Mouse (Mus musculus) left cerebral cortex, postnatal 10 days (tissue): ENCODE data around the gene Tsku. TPM values are rescaled to one million over a fixed set of nuclear protein-coding genes. Genes with fewer than 3 reads are reported as not detected.

Experiments
- DNase-seq, 2 experiments: peaks; one replicate each; pipeline ENCODE4 v3.0.0; 2021 to 2022; ENCODE audit warnings: low spot score in 2 of 2, mixed read lengths in 1 of 2; ENCODE audit errors: extremely low spot score in 1 of 2
- intact Hi-C: fragments of 180-260 bp; cut with DNase I; formaldehyde crosslinking; loops from one replicate; pipeline ENCODE4 v1.15.1; 2025
- total RNA-seq, 2 experiments: library from RNA; stranded (reverse); gene quantifications; 2 replicates each; pipeline ENCODE4 v1.2.3; 2021

The Tsku gene
- total RNA-seq = 1 to 10 TPM; 4.2 to 5.5 TPM

DNA sequence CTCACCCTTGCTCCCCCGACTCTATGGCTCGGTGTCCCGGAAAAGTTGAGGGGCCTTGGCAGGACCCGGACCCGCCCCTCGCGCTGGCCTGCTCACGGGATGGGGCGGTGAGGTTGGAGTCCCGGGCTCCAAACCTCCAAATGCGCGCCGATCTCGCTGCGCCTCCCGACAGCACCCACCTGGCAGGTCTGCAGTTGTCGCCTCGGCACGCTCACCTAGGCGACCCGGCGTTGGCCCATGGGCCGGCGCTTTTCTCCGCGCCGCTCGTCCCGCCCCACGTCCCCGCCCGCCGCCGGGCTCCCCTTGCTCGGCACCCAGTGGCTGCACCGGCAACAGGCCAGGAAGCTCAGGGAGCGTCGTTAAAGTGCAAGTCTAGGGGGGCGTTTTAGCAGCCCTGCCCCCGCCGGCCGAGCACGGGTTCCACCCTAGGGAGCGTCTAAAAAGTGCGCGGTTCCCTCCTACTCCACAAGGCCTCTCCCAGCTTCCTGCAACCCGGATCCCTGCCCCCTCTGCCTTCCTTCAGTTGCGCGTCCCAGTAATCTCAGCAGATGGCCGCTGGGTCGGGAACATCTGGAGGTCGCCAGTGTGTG is at the start of gene Tsku:
TSS of gene Tsku (minus strand) at position 266 of the 590 bp plus-strand sequence.
- DNase-seq = peak; percentile 70 to 95
- intact Hi-C loops = no loop called here

DNA sequence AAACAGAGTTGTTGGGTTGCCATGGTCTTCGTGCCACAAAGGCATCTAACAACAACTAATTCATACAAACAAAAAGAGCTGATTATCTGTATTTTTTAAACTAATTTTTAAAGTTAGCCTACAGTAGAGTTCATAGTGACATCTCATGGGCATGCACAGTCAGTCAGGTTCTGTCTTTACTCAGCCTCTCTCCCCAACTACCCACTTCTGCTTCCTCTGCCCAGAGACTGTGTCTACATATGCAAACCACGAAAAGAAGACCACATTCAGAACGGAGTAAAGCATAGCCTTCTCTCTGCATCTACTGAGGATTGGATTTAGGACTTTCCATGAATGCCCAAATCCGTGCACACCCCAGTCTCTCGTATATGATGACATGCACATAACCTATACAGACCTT is 46.5 kb upstream of the Tsku start:
- DNase-seq = no peak
- intact Hi-C loops = no loop called here

DNA sequence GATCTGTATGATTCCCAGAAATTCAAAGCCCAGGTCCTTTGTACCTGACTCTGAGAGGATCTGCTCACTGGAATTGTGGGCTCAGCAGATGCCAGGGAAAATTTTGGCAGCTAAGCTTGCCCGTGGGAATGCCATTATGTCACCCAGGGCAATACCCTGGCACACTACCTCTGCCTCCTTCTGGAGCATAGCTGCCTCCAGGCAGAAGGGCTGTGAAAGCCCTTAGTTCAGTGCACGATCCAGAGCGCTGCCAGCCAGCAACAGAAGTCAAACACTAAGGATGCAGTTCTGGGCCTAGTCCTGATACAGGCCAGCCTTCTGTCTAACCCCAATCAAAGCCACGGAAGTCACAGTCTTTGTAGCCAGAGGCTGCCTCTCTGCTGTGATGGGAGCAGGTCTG is 42.9 kb upstream of the Tsku start:
- intact Hi-C loops = no loop called here
- no peak for DNase-seq

DNA sequence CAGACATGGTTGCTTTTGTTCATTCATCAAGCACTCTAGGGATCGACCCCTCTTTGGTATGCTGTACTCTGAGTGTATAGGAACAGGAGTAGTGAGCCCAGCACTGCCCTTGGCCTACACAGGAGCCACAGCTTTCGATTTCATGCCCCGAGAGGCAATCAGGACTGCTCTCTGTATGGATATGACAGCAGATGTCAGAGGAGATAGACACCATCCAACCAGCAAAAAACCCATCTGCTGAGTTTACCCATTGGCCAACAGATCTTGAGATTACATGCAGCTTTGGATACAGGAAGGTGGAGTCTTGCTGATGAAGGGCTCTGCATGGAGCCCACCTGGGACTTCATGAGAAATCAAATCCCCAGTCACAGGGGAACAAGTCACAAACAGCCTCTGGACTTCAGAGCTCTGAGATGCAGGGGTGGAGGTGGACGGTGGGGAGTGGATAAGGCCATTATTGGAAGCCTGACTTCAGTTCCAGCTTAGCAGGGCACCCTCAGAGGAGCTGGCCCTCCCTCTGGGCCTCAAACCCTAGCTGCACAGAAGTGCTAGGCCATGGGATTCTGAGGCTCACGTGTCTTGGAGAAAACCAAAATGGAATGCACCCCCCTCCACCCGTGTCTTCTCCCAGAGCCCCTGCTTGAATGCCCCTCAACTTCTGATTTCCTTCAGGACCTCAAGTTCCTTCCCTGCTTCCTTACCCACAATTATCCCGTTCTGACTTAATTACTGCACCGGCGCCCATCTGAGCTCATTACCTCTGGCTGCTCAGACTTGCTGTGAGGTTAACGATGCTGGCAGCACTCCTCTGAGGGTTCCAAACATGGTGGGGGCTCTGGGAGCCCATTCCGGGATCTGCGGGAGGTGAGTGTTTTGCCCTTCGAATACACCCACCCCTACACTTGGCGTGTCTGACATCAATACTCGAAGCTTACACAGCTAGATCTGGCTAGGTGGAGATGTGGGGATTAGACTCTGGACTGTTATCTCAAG is 41.8 kb upstream of the Tsku start:
- intact Hi-C loops = no loop called here
- DNase-seq = no peak

DNA sequence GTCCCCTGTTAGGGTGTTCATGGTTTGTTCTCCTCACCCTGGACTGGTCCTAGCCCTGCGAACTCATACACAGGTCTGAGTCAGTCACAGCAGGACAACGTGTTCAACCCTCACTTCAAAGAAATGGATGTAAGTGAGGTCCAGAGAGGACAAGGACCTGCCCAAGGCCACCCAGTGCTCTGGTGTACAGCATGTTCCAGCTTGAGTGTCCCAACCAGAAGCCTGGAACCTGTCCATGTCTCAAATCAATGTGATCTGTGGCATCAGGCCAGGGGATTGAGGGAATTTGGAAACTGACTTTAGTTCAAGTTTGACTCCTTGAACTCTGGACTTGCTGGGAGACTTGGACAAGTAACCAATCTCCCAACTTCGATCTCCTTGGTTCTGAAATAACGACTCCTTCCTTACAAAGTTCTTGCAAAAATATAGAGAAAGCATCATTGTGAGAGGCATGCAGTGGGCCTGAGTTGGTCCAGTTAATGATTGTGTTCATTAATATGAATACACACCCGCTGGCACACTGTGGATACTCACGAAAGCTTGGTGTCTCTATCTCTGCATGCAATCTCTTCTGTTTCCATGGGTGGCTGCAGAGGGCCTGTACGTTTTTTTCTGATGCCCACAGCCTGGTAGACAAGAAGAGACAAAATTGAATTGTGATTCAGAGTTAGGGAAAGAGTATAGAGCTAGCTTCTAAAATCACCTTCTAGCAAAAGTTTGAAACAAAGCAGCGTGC is 31.5 kb upstream of the Tsku start:
- intact Hi-C loops = no loop called here
- DNase-seq = no peak

DNA sequence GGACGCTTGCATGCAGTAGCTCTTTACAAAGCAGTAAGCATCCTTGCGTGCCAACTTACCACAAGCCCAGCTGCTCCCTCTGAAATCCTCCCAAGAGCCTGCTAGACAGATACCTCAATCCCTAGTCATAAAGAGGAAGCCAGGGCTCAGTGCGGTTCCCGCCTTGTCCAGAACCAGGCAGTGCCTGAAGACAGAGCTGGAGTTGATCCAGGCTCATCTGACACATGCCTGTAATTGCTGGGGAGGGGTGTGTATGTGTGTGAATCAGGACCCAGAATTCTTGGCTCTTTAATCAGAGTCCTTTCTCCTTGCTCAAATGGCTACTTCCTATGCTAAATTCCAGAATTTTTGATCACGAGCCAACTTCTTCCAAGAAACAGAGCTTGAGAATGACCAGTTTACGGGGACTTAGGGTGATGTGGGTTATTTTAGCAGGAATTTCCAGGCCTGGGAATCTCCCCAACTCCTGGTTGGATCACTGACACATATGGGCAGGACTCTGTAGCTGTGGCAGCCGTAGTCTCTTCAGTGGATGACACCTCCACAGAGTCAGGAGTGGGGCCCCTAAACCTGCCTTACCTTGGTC is 30.3 kb upstream of the Tsku start:
- intact Hi-C loops = no loop called here
- peak; percentile 34 to 42 for DNase-seq

DNA sequence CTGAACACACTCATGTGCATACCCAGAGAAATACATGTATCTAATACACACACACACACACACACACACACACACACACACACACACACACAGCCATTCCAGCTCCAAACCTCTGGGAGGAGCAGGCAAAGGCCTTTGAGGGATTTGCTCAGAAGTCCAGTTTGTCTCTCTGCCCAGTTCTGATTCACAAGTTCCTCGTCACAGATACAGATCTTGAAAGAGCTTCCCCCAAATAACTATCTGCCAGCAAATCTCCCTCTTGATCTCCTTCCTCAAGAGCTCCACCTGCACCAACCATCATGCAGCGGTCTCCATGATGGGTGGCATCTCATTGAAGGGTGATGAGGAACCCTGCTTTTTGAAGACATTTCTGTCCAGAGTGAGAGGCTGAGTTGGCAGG is 29.4 kb upstream of the Tsku start:
- intact Hi-C loops = no loop called here
- DNase-seq = no peak

DNA sequence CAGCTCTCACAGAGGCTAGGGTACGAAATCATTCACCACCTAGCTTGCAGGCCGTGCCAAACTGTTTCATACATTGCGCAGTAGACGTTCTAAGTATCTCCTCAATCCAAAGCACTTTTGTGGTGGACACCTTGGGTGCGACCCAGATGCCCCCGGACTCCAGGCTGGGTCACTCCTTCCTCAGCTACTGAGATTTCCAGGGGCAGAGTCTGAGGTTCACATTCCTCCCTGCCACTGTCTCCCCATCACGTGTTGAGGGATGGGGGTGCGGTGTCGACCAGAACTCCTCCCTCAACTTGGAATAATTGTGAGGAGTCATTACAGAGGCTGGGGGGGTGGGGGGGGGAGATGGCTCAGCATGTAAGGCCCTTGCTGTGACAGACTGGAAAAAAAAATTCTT is 28.5 kb upstream of the Tsku start:
- intact Hi-C loops = no loop called here
- no peak for DNase-seq

DNA sequence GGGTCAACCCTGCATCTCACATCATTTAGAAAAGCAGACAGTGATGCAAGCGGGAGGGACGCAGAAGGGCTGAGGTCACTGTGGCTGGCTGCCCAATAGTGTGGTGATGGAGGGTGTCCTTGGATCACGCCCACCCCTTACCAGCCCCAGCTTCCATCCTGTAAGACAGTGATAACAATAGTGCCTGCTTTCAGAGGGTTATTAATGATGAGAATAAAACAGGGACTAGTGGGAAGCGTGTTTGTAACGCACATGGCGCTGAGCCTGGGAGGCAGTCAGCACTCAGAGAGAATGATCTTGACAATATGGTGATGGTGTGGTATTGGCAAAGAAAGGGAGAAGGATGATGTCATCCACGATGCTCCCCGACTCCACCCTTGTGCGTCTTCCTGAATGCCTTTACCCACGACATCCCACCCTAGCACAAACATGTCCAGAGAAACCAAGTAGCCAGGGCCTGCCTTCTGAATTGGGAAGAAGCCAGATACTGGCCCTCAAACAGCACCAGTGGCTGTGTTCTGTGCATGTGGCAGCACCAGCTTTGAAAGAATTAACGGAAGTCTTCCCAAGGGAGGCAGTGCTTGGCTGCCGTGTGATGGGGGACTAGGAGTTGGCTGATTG is 27.9 kb upstream of the Tsku start:
- intact Hi-C loops = no loop called here
- DNase-seq = no peak

DNA sequence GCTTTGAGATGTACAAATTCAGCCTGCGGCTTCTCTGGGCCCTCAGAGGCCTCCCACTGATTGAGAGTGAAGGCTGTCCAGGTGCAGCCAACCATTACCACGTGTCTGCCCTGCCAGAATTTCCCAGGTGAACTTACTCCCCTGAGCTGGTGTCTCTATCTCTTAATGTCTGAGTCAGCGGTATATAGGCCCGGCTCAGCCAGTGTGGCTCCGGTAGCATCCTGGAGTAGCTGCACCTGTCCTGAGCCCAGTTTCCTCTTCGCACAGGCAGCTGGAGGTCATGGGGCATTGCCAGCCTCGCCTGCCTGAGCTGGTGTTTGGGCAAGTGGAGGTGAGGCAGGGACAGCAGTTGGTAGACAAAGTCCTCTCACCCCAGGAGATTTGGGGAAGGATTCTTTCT is 26.1 kb upstream of the Tsku start:
- no peak for DNase-seq
- intact Hi-C loops = no loop called here

DNA sequence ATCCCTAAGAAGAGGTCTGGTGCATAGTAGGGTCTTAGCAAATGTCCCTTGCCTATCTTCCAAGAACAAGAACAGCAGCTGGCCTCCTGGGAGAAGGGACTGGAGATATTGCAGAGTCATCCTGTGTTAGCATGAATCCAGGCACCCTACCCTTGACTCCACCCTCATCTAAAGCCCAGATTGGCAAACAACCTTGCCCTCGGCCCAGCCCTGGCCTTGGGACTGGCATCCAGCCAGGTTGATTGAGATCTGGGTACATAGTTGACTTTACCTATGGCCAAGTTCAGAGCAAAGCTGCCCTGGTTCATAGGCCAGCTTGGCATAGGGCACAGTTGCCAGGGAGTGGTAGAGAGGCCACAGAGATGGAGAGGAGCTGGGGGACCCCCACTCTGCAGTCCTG is 24.0 kb upstream of the Tsku start:
- intact Hi-C loops = no loop called here

DNA sequence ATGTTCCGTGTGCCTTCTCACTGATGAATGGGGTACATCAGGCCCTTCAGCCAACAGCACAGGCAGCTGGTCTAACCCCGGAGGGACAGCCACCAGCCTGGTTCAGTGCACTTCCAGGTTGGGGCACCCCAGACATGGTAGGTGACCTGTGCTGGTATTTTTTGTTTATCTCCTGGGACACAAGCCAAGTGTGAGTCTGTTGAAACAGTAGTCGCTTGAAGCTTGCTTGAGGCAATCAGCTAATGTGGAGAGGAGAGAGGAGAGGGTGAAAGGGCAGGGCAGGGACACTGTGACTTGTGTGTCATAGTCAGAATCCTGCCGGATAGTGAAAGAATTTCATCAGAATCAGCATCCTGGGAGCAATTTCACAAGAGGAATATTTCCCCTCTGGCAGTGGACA is 22.2 kb upstream of the Tsku start:
- intact Hi-C loops = no loop called here
- no peak for DNase-seq

More for the DNA sequence above, 24.0 kb upstream of the Tsku start:
- DNase-seq = no peak

DNA sequence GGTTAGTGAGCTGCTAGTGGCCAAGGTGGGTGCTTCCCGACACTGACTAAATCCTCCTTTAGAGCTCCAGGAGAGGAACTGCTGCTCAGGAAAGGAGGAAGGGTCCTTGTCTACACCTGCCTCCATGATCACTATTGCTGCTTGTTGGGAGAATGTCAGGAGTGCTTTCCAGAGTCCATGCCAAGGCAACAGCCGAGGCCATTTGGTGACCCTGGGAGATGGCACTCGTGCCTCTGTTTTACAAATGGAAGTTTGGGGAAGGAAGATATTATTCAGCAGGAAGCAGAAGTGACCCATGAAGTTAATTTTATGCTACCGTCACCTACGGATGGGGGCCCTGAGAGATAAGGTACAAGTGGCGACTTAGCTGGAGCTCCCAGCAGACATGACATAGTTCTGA is 21.7 kb upstream of the Tsku start:
- intact Hi-C loops = no loop called here
- DNase-seq = no peak

DNA sequence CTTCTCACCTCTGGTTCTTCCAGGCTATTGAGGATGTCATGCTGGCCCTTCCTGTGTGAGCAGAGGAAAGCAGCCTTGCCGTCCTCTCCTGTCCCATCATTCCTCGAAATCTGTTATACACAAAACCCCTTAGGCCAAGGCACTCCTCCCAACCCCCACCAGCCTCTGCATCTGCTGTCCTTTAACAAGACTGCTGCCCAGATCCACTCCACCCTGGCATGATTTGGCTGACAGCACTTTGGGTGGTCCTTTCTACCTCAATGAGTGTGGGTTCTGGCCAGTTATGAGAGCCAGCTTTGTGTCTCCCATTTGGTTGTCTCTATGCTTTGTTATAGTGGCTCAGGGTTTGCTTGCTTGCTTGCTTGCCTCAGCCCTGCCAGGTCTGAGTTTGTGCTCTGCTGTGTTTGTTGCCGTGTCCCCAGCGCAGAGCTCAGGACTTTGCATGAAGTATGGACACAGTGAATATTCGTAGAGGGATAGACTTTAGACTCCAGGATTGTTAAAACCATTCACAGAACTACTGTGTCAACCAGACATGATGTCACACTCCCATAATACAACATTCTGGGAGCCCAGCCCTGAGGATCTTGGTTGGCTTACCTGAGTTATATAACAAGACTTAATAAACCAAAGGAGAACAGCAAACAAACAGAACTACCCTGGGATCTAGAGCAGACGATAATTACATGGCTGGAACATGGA is 19.2 kb upstream of the Tsku start:
- intact Hi-C loops = no loop called here
- no peak for DNase-seq

DNA sequence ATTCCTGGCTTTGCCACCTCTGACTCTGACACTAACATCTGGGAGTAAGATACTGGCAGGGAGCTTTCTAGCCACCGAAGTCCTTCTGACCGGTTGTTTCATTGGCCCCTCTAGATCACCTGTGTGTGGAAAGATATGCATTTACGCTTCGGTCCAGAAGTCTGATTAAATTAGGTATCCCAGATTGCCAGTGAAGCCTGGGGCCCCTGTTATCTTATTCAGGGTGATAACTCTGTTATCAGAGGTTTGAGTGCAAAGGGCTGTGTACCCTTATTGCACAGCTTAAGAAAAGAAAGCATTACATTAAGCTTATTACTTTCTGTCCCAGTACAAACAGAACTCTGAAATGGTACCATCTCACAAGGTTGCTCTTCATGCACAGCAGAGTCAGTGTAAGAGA is 18.1 kb upstream of the Tsku start:
- DNase-seq = no peak
- intact Hi-C loops = no loop called here

DNA sequence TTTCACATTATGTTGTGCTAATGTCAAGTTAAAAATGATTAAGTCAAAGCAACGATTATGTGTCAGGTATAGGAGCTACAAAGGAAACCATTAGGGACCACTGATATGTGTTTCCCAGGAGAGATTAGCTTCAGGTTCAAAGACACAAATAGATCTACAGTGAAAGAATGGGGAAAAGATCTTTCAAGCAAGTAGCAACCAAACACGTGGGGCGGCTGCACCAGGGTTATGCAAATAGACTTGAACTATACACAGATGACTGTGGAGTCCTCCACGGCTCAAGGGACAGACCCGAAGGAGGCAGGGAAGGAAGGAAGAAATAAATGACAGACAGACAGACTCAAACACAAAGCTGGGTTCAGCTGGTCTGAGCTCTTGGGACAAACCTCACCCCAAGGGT is 16.1 kb upstream of the Tsku start:
- no peak for DNase-seq
- intact Hi-C loops = no loop called here

DNA sequence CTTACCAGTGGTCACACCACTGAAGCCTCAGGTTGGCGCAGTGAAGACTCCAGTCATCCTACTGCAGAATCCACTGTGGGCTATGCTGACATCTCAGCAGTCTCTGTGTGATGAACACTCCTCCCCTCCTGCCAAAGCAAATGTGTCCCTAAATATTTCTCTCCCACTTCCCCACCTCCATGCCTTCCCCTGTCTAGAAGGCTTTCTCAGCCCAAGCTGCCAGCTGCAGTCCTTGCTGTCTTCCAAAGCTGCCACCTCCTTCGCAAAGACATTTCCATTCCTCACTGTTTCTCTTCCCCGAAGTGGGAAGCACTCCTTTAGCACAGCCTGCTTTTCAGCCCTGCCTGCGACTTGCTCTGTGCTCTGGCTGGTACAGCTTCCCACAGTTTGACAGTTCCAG is 10.0 kb upstream of the Tsku start:
- intact Hi-C loops = loop anchor here (5.0 kb wide), 1 partner anchor 46 kb away; no protein-coding TSS in a partner anchor
- peak in 1 of 2 experiments; percentile 64 for DNase-seq

DNA sequence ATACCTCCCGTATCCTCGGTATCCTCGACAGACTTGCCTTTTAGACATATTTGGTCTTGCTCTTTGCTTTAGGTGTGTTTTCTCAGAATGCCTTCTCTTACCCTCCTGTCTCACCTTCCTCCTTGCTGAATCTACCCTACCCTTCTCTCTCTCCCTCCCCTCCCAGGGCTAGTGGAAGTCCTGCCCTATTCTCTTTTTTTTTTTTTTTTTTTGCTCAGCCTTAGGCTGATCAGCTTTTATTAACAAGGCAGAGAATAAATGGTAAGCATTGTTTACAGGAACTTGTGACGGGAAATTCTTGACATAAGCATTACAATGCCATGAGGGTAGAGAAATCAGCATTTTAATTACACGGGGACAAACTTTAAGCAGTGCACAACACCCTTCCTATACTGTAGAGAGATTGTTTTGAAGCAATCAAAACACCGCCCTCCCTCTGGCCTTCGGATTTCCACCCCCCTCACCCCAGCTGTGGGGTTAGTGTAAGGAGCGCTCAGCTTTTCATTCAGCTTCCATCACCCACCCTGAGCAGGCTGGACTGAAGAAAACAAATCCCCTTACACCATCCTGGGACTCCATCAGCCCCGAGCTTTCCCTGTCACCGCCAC is 8.7 kb upstream of the Tsku start:
- intact Hi-C loops = loop anchor here (5.0 kb wide), 1 partner anchor 47 kb away; no protein-coding TSS in a partner anchor
- DNase-seq = no peak
